Mouse (Mus musculus) lung, adult 2 months (tissue): ENCODE data around the gene Dapp1.

Experiments used
- CTCF ChIP-seq: fragments of 200-500 bp; IDR thresholded peaks from 2 replicates; pipeline ENCODE4 v1.5.1; 2011; ENCODE audit warnings: mild to moderate bottlenecking, low read length, control low read depth; ENCODE audit not compliant: insufficient read depth
- POLR2A ChIP-seq: fragments of 200-500 bp; IDR thresholded peaks from 2 replicates; pipeline ENCODE4 v1.6.1; 2011; ENCODE audit warnings: low read depth, mild to moderate bottlenecking, control low read depth, low read length, borderline replicate concordance; ENCODE audit errors: extremely low read depth

- TF ChIP-seq CTCF, result no peak
- no peak for TF ChIP-seq POLR2A
Measured at GRCm38 (mm10) chr3:137943737-137944154, 37.6 kb downstream of the Dapp1 start.
